Mouse (Mus musculus): ENCODE results near the gene Tbc1d1. TPM values are rescaled to one million over a fixed set of nuclear protein-coding genes. Genes with fewer than 3 reads are reported as not detected.

The Tbc1d1 gene
- total RNA-seq, 1 experiment from 2014 or later, result 27.3 TPM

- no peak for ATAC-seq (replicated peaks in 1 of 2; ENCODE audit: insufficient read depth in 1 of 2, low FRiP score in 2 of 2, low TSS enrichment in 1 of 2, low read depth in 1 of 2, poor library complexity in 2 of 2, severe bottlenecking in 2 of 2)
Measured at GRCm38 (mm10) chr5:64193353-64193752, 37.2 kb downstream of the Tbc1d1 start.

- ATAC-seq (replicated peaks in 1 of 2; ENCODE audit: insufficient read depth in 1 of 2, low FRiP score in 2 of 2, low TSS enrichment in 1 of 2, low read depth in 1 of 2, poor library complexity in 2 of 2, severe bottlenecking in 2 of 2), result no peak
Measured at GRCm38 (mm10) chr5:64196250-64196865, 40.3 kb downstream of the Tbc1d1 start.

GRCm38 (mm10) chr5:64196866-64197321 lies 40.8 kb downstream of the Tbc1d1 start:
- ATAC-seq (replicated peaks in 1 of 2; ENCODE audit: insufficient read depth in 1 of 2, low FRiP score in 2 of 2, low TSS enrichment in 1 of 2, low read depth in 1 of 2, poor library complexity in 2 of 2, severe bottlenecking in 2 of 2), result peak in 1 of 2 experiments; percentile 10; a peak in 1 of 4 replicates

- ATAC-seq (replicated peaks in 1 of 2; ENCODE audit: insufficient read depth in 1 of 2, low FRiP score in 2 of 2, low TSS enrichment in 1 of 2, low read depth in 1 of 2, poor library complexity in 2 of 2, severe bottlenecking in 2 of 2), result no peak
Measured at GRCm38 (mm10) chr5:64198624-64199023, 42.5 kb downstream of the Tbc1d1 start.

GRCm38 (mm10) chr5:64201071-64201470 lies 45.0 kb downstream of the Tbc1d1 start:
- no peak for ATAC-seq (replicated peaks in 1 of 2; ENCODE audit: insufficient read depth in 1 of 2, low FRiP score in 2 of 2, low TSS enrichment in 1 of 2, low read depth in 1 of 2, poor library complexity in 2 of 2, severe bottlenecking in 2 of 2)

GRCm38 (mm10) chr5:64202306-64202705 lies 46.2 kb downstream of the Tbc1d1 start:
- ATAC-seq (replicated peaks in 1 of 2; ENCODE audit: insufficient read depth in 1 of 2, low FRiP score in 2 of 2, low TSS enrichment in 1 of 2, low read depth in 1 of 2, poor library complexity in 2 of 2, severe bottlenecking in 2 of 2), result peak; percentile 56 to 74; a peak in 3 of 4 replicates

GRCm38 (mm10) chr5:64205610-64206009 lies 49.5 kb downstream of the Tbc1d1 start:
- ATAC-seq (replicated peaks in 1 of 2; ENCODE audit: insufficient read depth in 1 of 2, low FRiP score in 2 of 2, low TSS enrichment in 1 of 2, low read depth in 1 of 2, poor library complexity in 2 of 2, severe bottlenecking in 2 of 2), result peak; percentile 32 to 68; a peak in 2 of 4 replicates

- ATAC-seq (replicated peaks in 1 of 2; ENCODE audit: insufficient read depth in 1 of 2, low FRiP score in 2 of 2, low TSS enrichment in 1 of 2, low read depth in 1 of 2, poor library complexity in 2 of 2, severe bottlenecking in 2 of 2), result no peak
Measured at GRCm38 (mm10) chr5:64206431-64206830, 50.3 kb downstream of the Tbc1d1 start.

GRCm38 (mm10) chr5:64206875-64207274 lies 50.8 kb downstream of the Tbc1d1 start:
- no peak for ATAC-seq (replicated peaks in 1 of 2; ENCODE audit: insufficient read depth in 1 of 2, low FRiP score in 2 of 2, low TSS enrichment in 1 of 2, low read depth in 1 of 2, poor library complexity in 2 of 2, severe bottlenecking in 2 of 2)

GRCm38 (mm10) chr5:64207800-64208199 lies 51.7 kb downstream of the Tbc1d1 start:
- ATAC-seq (replicated peaks in 1 of 2; ENCODE audit: insufficient read depth in 1 of 2, low FRiP score in 2 of 2, low TSS enrichment in 1 of 2, low read depth in 1 of 2, poor library complexity in 2 of 2, severe bottlenecking in 2 of 2), result no peak

- ATAC-seq (replicated peaks in 1 of 2; ENCODE audit: insufficient read depth in 1 of 2, low FRiP score in 2 of 2, low TSS enrichment in 1 of 2, low read depth in 1 of 2, poor library complexity in 2 of 2, severe bottlenecking in 2 of 2), result no peak
Measured at GRCm38 (mm10) chr5:64210817-64211216, 54.7 kb downstream of the Tbc1d1 start.

GRCm38 (mm10) chr5:64211284-64211683 lies 55.2 kb downstream of the Tbc1d1 start:
- peak; percentile 75 to 81; a peak in 3 of 4 replicates for ATAC-seq (replicated peaks in 1 of 2; ENCODE audit: insufficient read depth in 1 of 2, low FRiP score in 2 of 2, low TSS enrichment in 1 of 2, low read depth in 1 of 2, poor library complexity in 2 of 2, severe bottlenecking in 2 of 2)

GRCm38 (mm10) chr5:64212206-64212605 lies 56.1 kb downstream of the Tbc1d1 start:
- no peak for ATAC-seq (replicated peaks in 1 of 2; ENCODE audit: insufficient read depth in 1 of 2, low FRiP score in 2 of 2, low TSS enrichment in 1 of 2, low read depth in 1 of 2, poor library complexity in 2 of 2, severe bottlenecking in 2 of 2)

- peak in 1 of 2 experiments; percentile 58; a peak in 1 of 4 replicates for ATAC-seq (replicated peaks in 1 of 2; ENCODE audit: insufficient read depth in 1 of 2, low FRiP score in 2 of 2, low TSS enrichment in 1 of 2, low read depth in 1 of 2, poor library complexity in 2 of 2, severe bottlenecking in 2 of 2)
Measured at GRCm38 (mm10) chr5:64212619-64213018, 56.5 kb downstream of the Tbc1d1 start.

GRCm38 (mm10) chr5:64215806-64216205 lies 59.7 kb downstream of the Tbc1d1 start:
- no peak for ATAC-seq (replicated peaks in 1 of 2; ENCODE audit: insufficient read depth in 1 of 2, low FRiP score in 2 of 2, low TSS enrichment in 1 of 2, low read depth in 1 of 2, poor library complexity in 2 of 2, severe bottlenecking in 2 of 2)

GRCm38 (mm10) chr5:64216326-64216725 lies 60.2 kb downstream of the Tbc1d1 start:
- no peak for ATAC-seq (replicated peaks in 1 of 2; ENCODE audit: insufficient read depth in 1 of 2, low FRiP score in 2 of 2, low TSS enrichment in 1 of 2, low read depth in 1 of 2, poor library complexity in 2 of 2, severe bottlenecking in 2 of 2)

- no peak for ATAC-seq (replicated peaks in 1 of 2; ENCODE audit: insufficient read depth in 1 of 2, low FRiP score in 2 of 2, low TSS enrichment in 1 of 2, low read depth in 1 of 2, poor library complexity in 2 of 2, severe bottlenecking in 2 of 2)
Measured at GRCm38 (mm10) chr5:64217256-64217655, 61.2 kb downstream of the Tbc1d1 start.

- no peak for ATAC-seq (replicated peaks in 1 of 2; ENCODE audit: insufficient read depth in 1 of 2, low FRiP score in 2 of 2, low TSS enrichment in 1 of 2, low read depth in 1 of 2, poor library complexity in 2 of 2, severe bottlenecking in 2 of 2)
Measured at GRCm38 (mm10) chr5:64217816-64218602, 61.9 kb downstream of the Tbc1d1 start.

Measured in hematopoietic stem cell, adult 5-6 weeks (primary cell).